9 mouse cellular contexts compared by ENCODE assay signal in genomic region chr9:31914871-31915270, GRCm38 (mm10). TPM values are rescaled to one million over a fixed set of nuclear protein-coding genes. Genes with fewer than 3 reads are reported as not detected.
DNase-seq lines count a peak whose midpoint lies in the region; ATAC-seq and TF ChIP-seq lines count a peak whose summit lies in the region.
"Had no signal": no experiment of that assay in that cellular context is flagged by ENCODE, and none has a peak within 500 bp of the region (broad histone marks: within the 10 kb centered on the region; RNA-seq: fewer than 3 reads in every experiment).

No protein-coding gene starts in this region.

- TF ChIP-seq CTCF in lung, embryonic 14.5 days (IDR thresholded peaks at IDR 0.05; ENCODE audit: low read depth) = no peak
- no peak for TF ChIP-seq CTCF in lung, adult 2 months (IDR thresholded peaks at IDR 0.05; ENCODE audit: insufficient read depth, low read length)

- DNase-seq in lung, embryonic 14.5 days = peak; percentile 57
- no peak for DNase-seq in lung, adult 2 months
- DNase-seq in embryo, embryonic 10.5 days (ENCODE audit: low spot score) = peak; percentile 70
- peak; percentile 69 for DNase-seq in limb, embryonic 11.5 days (ENCODE audit: low spot score)
- DNase-seq in right cerebral cortex, postnatal 25 days = peak; percentile 18
- no peak for DNase-seq in layer of hippocampus, adult 9-11 months
- no peak for DNase-seq in thymus, adult 18-20 months
- DNase-seq: liver, embryonic 13.5 days had no signal

- TF ChIP-seq POLR2A in lung, adult 2 months (IDR thresholded peaks at IDR 0.05; ENCODE audit: borderline replicate concordance, extremely low read depth, low read depth, low read length) = no peak

- no peak overlapping the region for H3K9ac ChIP-seq in lung, embryonic 14.5 days
- H3K9ac ChIP-seq in limb, embryonic 11.5 days (ENCODE audit: low read length) = no peak overlapping the region
- H3K9ac ChIP-seq: liver, embryonic 13.5 days had no signal

- peak overlapping the region; percentile 96 for H3K4me2 ChIP-seq in lung, embryonic 14.5 days
- peak overlapping the region; percentile 44 for H3K4me2 ChIP-seq in limb, embryonic 11.5 days (ENCODE audit: low read depth, severe bottlenecking)
- H3K4me2 ChIP-seq: liver, embryonic 13.5 days had no signal

- peak overlapping the region; percentile 53 for H3K4me3 ChIP-seq in lung, embryonic 14.5 days (ENCODE audit: low read depth, low read length)
- no peak overlapping the region for H3K4me3 ChIP-seq in lung, adult 2 months (replicated peaks; ENCODE audit: extremely low read depth, low read depth, low read length)
- H3K4me3 ChIP-seq in limb, embryonic 11.5 days (ENCODE audit: low read depth, low read length) = peak overlapping the region; percentile 54
- H3K4me3 ChIP-seq: liver, embryonic 13.5 days had no signal

- under 1% methylated on average over 34 of the region's 34 CpGs for WGBS in lung, embryonic 14.5 days
- 2% methylated on average over 34 of the region's 34 CpGs for WGBS in lung, adult 2 months
- WGBS in limb, embryonic 11.5 days = under 1% methylated on average over 34 of the region's 34 CpGs

- 0 out of 2 replicates have a peak, but pooled peaks cover 7% of the 10 kb centered on the region for H3K4me1 ChIP-seq in lung, embryonic 14.5 days (ENCODE audit: insufficient read depth)
- no peaks in the 10 kb centered on the region; the same call in 1 of the 2 replicates for H3K4me1 ChIP-seq in lung, adult 2 months (ENCODE audit: control insufficient read depth, insufficient read depth, low read length)
- peaks cover 13% of the 10 kb centered on the region for H3K4me1 ChIP-seq in limb, embryonic 11.5 days (ENCODE audit: control insufficient read depth, insufficient read depth, low read length)

- no peaks in the 10 kb centered on the region for H3K9me3 ChIP-seq in lung, embryonic 14.5 days (ENCODE audit: low read depth, low read length)
- no peaks in the 10 kb centered on the region for H3K9me3 ChIP-seq in limb, embryonic 11.5 days (ENCODE audit: control insufficient read depth, low read length)
- H3K9me3 ChIP-seq: liver, embryonic 13.5 days had no signal

- no peaks in the 10 kb centered on the region for H3K36me3 ChIP-seq in lung, embryonic 14.5 days (ENCODE audit: insufficient read depth)
- no peaks in the 10 kb centered on the region for H3K36me3 ChIP-seq in limb, embryonic 11.5 days (ENCODE audit: control insufficient read depth, insufficient read depth, low read length)
- H3K36me3 ChIP-seq: liver, embryonic 13.5 days had no signal

- no peak overlapping the region for H3K27ac ChIP-seq in lung, embryonic 14.5 days (ENCODE audit: low read depth)
- no peak overlapping the region for H3K27ac ChIP-seq in limb, embryonic 11.5 days (replicated peaks; ENCODE audit: low read depth, low read length)
- H3K27ac ChIP-seq: liver, embryonic 13.5 days had no signal

- peaks cover 80% of the 10 kb centered on the region for H3K27me3 ChIP-seq in lung, embryonic 14.5 days (ENCODE audit: insufficient read depth, low read length)
- H3K27me3 ChIP-seq in limb, embryonic 11.5 days (ENCODE audit: control insufficient read depth, insufficient read depth, low read length) = peaks cover 61% of the 10 kb centered on the region

- ATAC-seq in lung, embryonic 14.5 days (ENCODE audit: insufficient read depth) = no peak
- peak; percentile 31; the same call in 1 of the 2 replicates for ATAC-seq in granulocyte monocyte progenitor cell, adult 5-6 weeks (replicated peaks; ENCODE audit: poor library complexity, severe bottlenecking)
- no peak for ATAC-seq in limb, embryonic 11.5 days (ENCODE audit: insufficient number of reproducible peaks, low FRiP score, low TSS enrichment, low read depth)

RNA-seq across cellular contexts. Expression of gene Barx2, which starts 1.6 kb away (rescaled TPM):
- 0.22 and 0.36 TPM in 2 replicates for polyA plus RNA-seq in lung, embryonic 14.5 days (2014; fragmentation: Nextera tagmentation; extraction: Ambion mirVana)
- 3.0 and 15.1 TPM in 2 replicates for polyA plus RNA-seq in lung, adult 2 months (2012; rRNA removed)
- not detected in 2 replicates for total RNA-seq in granulocyte monocyte progenitor cell, adult 5-6 weeks (2014; fragmentation: Nextera tagmentation)
- not detected in 2 replicates for total RNA-seq in granulocyte monocyte progenitor cell, adult 5-6 weeks (2017)
- 1.0 and 1.3 TPM in 2 replicates for polyA plus RNA-seq in limb, embryonic 11.5 days (2014; fragmentation: Nextera tagmentation; extraction: Ambion mirVana)
- polyA plus RNA-seq: liver, embryonic 13.5 days had no signal

Comparison
In these comparisons a context has a peak if more than half of its experiments do, and no peak if none do; other contexts are left out.
1. DNase-seq: peak in lung, embryonic 14.5 days (single experiment), embryo, embryonic 10.5 days (single experiment), limb, embryonic 11.5 days (single experiment) and right cerebral cortex, postnatal 25 days (single experiment); none in lung, adult 2 months (single experiment), layer of hippocampus, adult 9-11 months (single experiment) and thymus, adult 18-20 months (0 of 2).